Mouse (Mus musculus): Measurements from ENCODE around the gene Ppp5c.

Ppp5c gene

DNA sequence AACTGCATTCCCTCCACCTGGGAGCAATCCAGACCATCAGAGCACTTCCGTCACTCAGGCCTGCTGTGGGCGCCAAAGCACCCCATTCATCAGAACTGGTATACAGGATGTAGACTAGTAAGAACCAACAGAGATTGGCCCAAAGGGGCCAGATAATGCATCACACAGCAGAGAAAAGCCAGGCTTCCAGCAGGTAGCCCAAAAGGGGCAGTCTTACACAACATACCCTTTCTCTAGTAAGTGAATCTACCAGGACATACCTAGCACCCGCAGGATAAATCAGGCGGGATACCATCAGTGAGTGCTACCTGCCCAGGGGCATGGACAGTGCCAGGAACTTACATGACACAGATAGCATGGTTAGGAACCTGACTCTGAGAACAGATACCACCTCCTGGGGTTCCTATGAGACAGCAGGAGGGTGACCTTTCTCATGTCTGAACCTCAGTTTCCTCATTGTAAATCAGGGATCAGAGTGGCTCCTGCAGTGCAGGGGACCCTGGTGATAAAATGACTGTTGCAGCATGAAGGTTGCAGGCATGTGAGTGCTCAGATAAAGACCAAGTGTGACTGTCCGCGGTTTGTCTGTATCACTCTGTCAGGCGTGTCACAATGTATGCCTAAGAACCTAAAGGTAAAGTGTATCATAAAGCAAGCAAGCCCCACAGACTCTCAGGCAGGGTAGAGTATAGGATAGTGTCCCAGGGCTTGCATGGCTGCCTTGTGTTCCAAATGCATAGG lies 8.1 kb downstream of the Ppp5c start:
- in situ Hi-C loops (cut with MseI, MboI): no loop called here

DNA sequence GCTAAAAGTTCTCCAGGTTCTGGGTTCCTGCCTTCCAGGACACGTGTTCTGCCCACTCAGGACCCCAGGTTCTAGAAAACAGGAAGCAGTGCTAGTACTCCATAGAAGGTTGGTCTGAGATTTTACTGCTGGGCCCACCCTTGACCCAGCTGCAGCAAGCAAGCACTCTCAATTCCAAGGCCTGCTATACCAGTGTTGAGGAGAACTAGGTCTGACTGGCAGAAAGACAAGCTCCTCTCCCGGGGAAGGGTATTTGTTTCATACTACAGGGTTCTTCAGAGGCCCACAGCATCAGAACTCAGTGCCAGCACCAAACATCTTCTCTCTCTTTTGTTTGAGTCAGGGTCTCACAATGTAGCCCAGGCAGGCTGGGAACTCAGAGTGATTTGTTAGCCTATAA lies 9.8 kb downstream of the Ppp5c start:
- in situ Hi-C loops (cut with MseI, MboI): no loop called here

DNA sequence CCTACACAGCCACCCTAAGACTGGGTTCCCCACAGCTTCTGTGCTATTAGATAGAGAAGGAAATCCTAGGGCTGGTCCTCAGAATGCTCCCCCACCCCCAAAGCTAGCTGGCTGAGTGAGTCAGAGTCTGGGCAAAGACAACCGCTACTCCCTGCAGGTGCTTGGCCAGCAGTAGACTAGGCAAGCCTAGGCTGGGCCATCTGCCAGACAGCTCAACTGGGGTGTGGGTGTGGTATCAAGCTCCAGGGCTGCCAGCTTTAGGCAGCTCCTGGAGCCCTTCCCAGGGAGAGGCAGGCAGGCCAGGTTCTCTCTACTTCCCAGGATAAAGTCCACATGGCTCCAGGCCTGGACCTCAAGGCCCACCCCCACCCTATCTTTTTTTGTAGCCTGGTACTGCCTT lies 10.7 kb downstream of the Ppp5c start:
- in situ Hi-C loops (cut with MseI, MboI): no loop called here

DNA sequence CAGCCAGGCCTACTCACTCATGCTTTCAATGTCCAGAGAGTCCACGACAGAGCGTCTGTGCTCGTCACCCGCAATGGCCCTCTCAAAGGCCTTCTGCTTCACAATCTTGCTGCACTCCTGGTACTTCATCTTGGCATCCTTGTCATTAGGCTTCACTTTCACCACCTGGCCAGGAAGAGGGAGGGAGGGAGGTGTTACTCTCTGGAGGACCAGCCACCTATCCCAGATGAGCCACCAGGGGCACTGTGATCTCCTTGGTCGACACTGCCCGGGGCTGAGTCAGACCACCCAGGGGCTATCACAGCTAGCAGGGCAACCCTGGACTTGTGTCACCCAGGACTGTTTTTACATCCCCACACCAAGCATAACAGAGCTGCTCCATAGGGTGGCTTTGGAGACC lies 12.3 kb downstream of the Ppp5c start:
- in situ Hi-C loops (cut with MseI, MboI): no loop called here

DNA sequence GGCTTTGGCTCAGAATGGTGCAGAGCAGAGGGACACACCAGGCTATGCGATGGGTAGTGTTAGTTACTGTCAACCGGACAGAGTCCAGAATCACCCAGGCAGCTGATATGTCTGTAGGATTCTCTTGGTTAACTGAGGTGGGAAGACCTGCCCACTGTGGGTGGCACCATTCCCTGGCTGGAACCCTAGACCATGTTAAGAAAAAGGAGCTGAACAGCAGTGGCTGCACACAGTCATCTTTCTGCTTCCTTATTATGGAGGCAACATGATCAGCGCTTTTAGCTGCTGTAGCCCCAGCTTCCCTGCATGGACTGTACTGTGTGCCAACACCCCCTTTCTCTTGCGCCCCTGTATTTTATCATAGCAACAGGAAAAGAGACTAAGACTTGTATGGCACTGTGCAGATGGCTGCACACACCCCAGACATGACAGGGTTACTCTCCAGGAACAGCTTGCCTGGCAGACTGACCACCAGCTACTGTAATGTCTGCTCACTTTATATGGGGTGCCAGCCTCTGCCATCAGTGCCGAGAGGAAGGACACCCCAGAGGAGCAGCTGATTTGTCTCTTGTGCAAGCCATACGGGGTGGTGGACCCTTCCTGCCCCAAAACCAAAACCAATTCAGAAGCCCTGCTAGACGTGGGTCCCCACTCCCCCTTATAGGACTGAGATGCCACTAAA lies 15.7 kb downstream of the Ppp5c start:
- in situ Hi-C loops (cut with MseI, MboI): no loop called here

DNA sequence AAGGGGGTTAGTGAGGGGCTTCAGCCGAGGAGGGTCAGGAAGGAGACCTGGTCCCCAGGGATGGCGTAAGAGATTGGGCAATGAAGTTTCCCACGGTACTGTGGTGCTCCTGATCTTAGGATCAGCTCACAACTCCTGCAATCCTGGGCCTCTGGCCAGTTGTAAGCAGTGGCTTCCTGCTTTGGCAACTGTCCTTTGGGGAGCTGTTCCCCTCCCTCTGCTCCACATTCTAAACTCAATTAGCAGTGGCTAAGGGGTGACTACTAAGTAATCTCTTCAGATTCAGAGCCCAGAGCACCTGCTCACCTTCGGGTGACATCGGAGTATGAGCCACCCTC lies 17.7 kb downstream of the Ppp5c start:
- in situ Hi-C loops (cut with MseI, MboI): no loop called here

DNA sequence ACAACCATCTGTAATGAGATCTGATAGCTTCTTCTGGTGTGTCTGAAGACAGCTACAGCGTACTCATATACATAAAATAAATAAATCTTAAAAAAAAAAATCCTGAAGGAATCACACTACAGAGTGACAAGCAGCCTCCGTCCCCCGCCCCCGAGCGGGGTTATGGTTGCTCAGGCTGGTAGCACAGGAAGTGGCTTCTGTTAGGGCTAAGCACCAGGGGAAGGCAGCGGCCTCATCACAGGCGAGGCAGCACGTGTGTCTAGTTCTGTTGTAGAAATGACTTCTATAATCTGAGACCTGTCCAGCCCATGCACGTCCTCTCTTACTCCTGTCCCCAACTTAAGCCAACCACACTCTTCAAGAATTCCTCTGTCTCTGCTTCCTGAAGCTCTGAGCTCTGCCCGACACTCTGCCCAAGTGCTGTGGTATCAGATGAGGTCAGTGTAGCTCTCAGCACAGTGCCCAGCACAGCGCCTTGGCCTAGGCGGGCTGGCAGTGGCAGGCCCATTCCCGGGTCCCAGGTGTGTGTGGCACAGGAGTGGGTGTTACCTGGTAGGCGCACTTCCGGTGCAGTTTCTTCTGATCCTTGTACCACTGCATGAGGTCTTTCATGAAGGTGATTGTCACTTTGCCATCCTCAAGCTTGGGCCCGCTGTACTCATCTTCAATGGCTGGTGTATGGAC lies 18.3 kb downstream of the Ppp5c start:
- in situ Hi-C loops (cut with MseI, MboI): no loop called here

DNA sequence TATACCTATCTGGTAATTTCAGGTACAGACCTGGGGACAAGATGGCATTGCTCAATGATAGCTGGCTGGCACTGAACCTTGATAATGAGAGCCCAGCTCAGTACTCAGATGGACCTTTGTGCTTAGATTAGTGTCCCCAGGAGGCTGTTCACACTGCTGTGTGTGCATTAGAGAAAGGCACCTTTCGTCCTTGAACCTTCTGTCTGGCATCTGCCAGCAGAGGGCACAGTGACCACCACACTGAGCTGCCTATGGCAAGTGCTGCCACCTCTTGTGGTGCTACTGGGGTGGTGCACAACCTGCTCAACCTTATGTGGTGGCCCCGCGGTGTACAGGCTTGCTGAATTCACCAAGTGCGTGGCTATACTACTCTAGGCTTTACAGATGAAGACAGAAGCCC lies 20.4 kb downstream of the Ppp5c start:
- in situ Hi-C loops (cut with MseI, MboI): no loop called here

DNA sequence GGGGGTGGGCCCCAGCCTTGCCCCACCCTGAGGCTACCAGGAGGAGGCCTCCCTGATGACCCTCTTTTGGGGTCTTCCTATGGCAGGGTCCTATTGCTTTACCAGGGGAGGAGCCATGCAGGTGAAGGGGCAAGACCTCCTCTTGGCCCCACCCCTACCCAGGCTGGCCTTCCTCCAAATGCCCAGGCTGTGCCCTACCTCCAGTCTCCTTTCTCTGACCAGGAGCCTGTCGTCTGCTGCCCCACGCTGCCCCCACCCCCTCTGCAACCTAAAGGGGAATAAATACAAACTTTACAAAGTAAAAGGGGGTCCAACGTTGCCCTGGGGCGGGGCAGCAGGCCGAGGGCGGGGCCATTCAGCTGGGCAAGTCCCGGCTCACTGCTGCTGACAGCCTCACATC lies 23.0 kb downstream of the Ppp5c start:
- in situ Hi-C loops (cut with MseI, MboI): loop anchor here in 1 of 2 experiments (5.0 kb wide), 1 partner anchor 72 kb away; no protein-coding TSS in a partner anchor

DNA sequence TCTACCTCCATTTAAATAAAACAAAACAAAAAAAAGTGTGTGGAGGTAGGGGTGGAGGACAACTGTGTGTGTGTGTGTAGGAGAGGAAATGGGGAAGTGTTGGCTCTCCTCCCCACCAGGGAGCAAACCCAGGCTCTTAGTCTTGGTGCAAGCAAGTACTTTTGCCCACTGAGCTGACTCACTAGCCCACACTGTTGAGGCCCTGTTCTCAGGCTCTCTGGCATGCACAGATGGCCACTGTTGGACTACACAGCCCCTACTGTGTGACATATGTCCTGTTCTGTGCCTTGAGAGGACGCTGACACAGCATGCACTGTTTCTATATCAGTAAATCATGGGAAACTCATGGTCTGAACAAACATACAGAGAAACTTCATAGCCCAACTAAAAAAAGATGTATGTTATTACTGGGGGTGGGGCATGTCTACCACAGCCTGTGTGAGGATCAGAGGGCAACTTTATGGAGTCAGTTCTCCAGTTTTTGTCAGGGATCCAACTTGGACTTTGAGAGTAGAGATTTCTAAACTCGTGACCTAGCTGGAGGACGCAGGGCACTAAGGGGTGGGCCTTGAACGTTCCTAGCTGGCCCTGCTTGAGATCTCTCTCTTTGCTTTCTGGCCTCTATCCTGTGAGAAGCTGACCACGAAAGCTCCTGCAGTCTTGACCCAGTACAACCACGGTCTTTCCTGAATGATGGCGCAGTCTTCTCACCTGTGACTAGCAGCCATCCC lies 24.3 kb downstream of the Ppp5c start:
- in situ Hi-C loops (cut with MseI, MboI): loop anchor here in 1 of 2 experiments (5.0 kb wide), 1 partner anchor 71 kb away; no protein-coding TSS in a partner anchor

DNA sequence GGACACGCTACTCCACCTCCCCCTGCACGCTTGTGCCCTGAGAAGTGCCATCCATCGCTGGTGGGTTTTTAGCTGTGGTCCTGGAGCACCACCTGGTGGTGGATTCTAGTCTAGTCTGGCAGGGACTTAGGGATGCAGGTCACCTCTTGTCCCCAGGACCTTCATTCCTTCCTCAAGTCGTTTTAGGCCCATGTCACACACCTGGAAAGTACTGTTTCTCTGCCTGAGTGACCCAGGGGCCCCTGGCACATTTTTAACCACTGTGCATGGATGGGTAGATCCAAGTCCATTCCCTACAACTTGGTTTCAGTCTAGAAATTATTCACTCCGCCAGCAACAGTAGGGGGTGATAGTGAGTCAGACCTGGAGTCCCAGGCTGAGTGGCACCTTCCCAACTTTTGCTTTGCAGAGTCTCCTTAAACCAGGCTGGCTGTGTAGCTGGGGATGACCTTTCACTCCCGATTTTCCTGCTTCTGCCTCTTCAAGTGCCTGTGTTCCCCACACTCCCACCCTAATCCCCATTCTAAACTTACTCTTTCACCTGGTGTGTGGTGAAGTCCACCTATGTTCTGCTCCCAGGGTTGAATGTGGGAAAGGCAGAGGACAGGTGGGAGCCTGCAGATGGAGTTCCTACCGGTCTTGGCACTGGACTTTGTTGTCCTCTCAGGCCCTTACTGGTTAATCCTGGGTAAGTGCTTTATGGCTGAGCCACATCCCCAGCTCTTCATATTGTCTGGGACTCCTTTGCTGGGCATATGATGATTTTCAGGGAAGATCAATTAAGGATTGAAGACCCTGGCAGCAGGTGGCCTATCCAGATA lies 25.1 kb downstream of the Ppp5c start:
- in situ Hi-C loops (cut with MseI, MboI): loop anchor here in 1 of 2 experiments (5.0 kb wide), 1 partner anchor 70 kb away; no protein-coding TSS in a partner anchor

DNA sequence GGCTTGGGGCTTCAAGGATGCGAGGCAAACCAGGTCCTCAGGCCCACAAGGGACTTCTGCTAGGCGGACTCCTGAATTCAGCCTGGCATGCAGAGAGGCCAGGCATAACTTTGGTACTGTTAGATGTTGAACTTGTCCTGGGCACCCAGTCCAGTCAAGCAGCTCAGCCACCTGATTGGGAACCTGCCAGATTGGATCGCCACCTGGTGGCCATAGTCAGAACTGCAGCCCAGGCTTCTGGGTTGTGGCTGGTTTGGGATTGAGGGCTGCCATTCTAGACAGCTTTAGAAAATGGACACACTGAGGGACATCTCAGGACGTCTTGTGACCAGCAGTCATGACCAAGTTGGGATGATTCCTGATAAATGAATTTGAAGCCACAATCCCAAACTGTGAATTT lies 28.1 kb downstream of the Ppp5c start:
- in situ Hi-C loops (cut with MseI, MboI): loop anchor here (5.0 to 10.0 kb wide), 4 partner anchors 37 to 67 kb away; no protein-coding TSS in a partner anchor

DNA sequence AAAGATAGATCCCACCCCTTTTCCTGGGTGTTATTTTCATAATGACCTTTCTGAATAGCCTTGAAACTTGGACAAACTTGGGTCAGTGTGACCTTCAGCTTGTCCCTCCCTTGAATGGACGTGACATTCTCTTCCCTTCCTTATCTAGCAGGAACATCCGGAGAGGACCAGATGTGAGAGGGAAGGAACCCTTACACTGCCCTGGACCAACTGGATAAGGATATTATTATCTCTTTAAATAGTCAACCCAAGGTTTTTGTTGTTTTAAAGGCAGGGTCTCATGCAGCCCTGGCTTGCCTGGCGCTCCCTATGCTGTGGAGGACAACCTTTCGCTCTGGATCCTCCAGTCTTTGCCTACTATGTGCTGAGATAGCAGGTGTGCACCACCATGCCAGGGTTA lies 28.5 kb downstream of the Ppp5c start:
- in situ Hi-C loops (cut with MseI, MboI): loop anchor here (5.0 to 10.0 kb wide), 3 partner anchors 37 to 64 kb away; no protein-coding TSS in a partner anchor

DNA sequence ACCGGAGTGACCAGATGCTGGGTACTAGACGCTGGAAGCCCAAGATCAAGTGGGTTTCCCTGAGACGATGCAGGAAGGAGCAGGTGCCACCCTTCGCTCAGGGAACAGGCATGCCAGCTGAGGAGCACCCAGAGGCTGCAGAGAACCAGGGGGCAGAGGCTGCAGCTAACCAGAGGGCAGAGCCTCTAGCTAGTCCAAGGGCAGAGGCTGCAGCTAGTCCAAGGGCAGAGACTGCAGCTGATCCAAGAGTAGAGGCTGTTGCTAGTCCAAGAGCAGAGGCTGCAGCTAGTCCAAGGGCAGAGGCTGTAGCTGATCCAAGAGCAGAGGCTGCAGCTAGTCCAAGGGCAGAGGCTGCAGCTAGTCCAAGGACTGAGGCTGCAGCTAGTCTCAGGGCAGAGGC lies 32.4 kb downstream of the Ppp5c start:
- in situ Hi-C loops (cut with MseI, MboI): loop anchor here (5.0 to 10.0 kb wide), 3 partner anchors 33 to 61 kb away; no protein-coding TSS in a partner anchor

DNA sequence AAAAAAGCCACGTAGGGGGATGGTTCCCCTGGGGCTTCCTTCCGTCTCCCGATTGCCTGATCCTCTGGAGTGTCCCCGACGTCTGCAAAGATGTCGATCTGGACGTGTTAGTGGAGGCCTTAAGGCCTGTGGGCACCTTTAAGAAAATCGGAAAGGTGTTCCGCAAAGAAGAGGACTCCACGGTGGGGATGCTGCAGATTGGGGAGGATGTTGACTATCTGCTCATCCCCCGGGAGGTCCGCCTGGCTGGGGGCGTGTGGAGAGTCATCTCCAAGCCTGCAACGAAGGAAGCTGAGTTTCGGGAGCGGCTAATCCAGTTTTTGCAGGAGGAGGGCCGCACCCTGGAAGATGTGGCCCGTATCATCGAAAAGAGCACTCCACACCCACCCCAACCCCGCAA lies 33.3 kb downstream of the Ppp5c start:
- in situ Hi-C loops (cut with MseI, MboI): loop anchor here in 1 of 2 experiments (10.0 kb wide), 1 partner anchor 60 kb away; no protein-coding TSS in a partner anchor

DNA sequence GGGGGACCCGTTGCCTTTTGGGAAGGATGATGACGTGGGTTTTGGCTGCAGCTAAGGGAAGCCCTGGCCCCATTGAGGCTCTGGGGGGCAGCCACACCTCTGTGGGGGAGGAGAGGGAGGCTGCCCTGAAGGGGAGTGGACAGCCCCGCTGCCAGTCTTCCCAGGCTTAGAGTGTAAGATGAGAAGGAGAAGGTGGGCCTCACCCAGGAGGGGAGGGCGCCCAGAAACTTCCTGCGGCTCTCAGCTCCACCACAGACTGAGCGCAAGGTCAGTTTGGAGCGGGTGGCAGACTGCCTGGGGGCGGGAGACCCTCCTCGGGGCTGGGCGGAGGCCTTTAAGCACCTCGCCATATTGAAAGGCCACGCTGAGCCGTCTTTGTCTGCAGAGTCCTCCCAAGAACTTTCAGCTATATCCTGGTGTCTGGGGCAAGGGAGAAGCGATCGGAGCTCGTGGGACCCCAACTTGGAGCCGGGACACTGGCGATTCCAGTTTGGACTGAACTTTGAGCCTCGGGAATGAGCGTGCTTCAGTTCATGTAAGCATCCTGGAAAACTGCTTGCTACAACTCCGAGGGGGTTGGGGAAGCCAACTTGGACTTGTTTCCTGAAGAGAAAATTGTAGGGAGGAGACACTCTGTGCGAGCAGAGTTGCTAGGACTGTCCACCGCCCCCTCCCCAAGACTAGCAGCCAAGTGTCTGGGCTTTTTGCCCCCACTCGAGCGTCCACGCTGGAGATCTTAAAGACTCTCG lies 33.9 kb downstream of the Ppp5c start:
- in situ Hi-C loops (cut with MseI, MboI): loop anchor here in 1 of 2 experiments (10.0 kb wide), 1 partner anchor 59 kb away; no protein-coding TSS in a partner anchor

DNA sequence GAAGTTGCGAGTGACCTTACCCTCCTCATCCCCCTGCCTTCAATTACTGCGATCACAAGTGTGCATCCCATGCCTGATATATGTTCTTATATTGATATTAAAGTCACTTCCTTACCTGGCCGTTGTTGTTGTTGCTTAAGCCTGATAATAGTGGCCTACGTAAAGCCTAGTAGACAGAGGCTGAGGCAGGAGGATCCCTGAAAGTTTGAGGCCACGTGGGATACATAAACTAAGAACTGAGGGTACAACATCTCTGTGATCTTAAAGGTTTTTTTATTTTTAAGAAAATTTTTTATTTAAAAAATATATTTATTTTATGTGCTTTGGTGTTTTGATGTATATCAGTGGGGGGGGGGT lies 35.3 kb downstream of the Ppp5c start, which contains the start of gene Ccdc8:
TSS of gene Ccdc8 (plus strand) at position 258 of the 357 bp plus-strand sequence.
- in situ Hi-C loops (cut with MseI, MboI): loop anchor here in 1 of 2 experiments (10.0 kb wide), 1 partner anchor 58 kb away; no protein-coding TSS in a partner anchor

DNA sequence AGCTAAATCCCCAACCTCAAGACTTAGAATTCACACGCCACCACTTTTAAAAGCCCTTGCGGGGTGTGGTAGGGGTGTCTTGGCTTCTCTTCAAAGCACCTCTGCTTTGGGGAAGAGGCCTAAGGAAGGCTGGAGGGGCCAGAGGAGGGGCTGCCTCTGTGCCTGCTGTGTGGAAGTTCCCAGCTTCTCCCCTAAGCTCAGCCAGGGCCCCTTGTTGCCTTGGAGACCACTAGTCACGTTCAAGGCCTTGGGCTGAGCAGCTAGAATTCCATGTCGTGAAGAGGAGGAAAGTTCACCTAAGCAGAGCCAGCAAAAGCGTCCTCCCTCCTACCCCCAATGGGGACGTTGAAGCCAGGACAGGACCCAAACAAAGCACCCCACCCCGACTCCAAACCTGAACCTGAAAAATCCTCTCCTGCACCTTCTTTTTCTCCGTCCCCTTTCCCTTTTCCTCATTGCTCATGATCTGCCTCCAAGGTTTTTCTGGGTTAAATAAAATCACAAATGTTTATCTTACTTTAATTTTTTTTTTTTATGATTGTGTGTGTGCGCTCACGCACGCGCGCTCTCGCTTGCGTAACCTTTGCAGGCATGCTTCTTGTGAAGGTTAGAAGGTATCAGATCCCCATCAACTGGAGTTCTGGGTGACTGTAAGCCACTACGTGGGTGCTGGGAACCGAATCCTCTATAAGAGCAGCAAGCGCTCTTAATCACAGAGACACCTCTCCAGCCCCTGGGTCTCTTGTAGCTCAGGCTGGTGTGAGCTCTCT lies 35.9 kb downstream of the Ppp5c start:
- in situ Hi-C loops (cut with MseI, MboI): loop anchor here in 1 of 2 experiments (10.0 kb wide), 1 partner anchor 57 kb away; no protein-coding TSS in a partner anchor
